Mouse (Mus musculus): ENCODE measurements around the gene Myo18a. TPM values are rescaled to one million over a fixed set of nuclear protein-coding genes. Genes with fewer than 3 reads are reported as not detected.

Myo18a gene
- polyA plus RNA-seq, 1 experiment, result 20.0 TPM

GRCm38 (mm10) chr11:77896820-77897805 lies 134.1 kb downstream of the Myo18a start:
- peaks cover 92% of the 10 kb centered on the region for H3K27me3 ChIP-seq (replicated peaks)
- H3K9me3 ChIP-seq, result peaks cover 6% of the 10 kb centered on the region
- H3K36me3 ChIP-seq (replicated peaks; ENCODE audit: low read length), result no peaks in the 10 kb centered on the region
- H3K4me3 ChIP-seq (replicated peaks), result no peak overlapping the region
- TF ChIP-seq FLI1 (IDR thresholded peaks at IDR 0.05; ENCODE audit: low read length), result no peak
- TF ChIP-seq GATA1 (IDR thresholded peaks at IDR 0.05; ENCODE audit: borderline replicate concordance, low read length), result no peak
- peaks cover 8% of the 10 kb centered on the region for H3K4me1 ChIP-seq

GRCm38 (mm10) chr11:77900187-77900586 lies 137.1 kb downstream of the Myo18a start:
- peaks cover 6% of the 10 kb centered on the region for H3K9me3 ChIP-seq

GRCm38 (mm10) chr11:77900696-77901095 lies 137.7 kb downstream of the Myo18a start:
- Histone ChIP-seq H3K36me3 (replicated peaks; ENCODE audit: low read length) (no peaks in the 10 kb centered on the region), H3K4me1 (no peaks in the 10 kb centered on the region; the same call in 1 of the 2 replicates), H3K9me3 (peaks cover 6% of the 10 kb centered on the region), H3K27me3 (replicated peaks) (peaks cover 90% of the 10 kb centered on the region), H3K4me3 (replicated peaks) (no peak overlapping the region)
- TF ChIP-seq FLI1 (IDR thresholded peaks at IDR 0.05; ENCODE audit: low read length), result no peak
- no peak for TF ChIP-seq GATA1 (IDR thresholded peaks at IDR 0.05; ENCODE audit: borderline replicate concordance, low read length)

More at GRCm38 (mm10) chr11:77900187-77900586, 137.1 kb downstream of the Myo18a start:
- Histone ChIP-seq H3K27me3 (replicated peaks) (peaks cover 91% of the 10 kb centered on the region), H3K36me3 (replicated peaks; ENCODE audit: low read length) (no peaks in the 10 kb centered on the region), H3K4me3 (replicated peaks) (no peak overlapping the region), H3K4me1 (no peaks in the 10 kb centered on the region; the same call in 1 of the 2 replicates)
- TF ChIP-seq FLI1 (IDR thresholded peaks at IDR 0.05; ENCODE audit: low read length) (no peak), GATA1 (IDR thresholded peaks at IDR 0.05; ENCODE audit: borderline replicate concordance, low read length) (no peak)

GRCm38 (mm10) chr11:77901366-77901765 lies 138.3 kb downstream of the Myo18a start:
- Histone ChIP-seq H3K9me3 (peaks cover 6% of the 10 kb centered on the region), H3K27me3 (replicated peaks) (peaks cover 87% of the 10 kb centered on the region), H3K4me1 (no peaks in the 10 kb centered on the region; the same call in 1 of the 2 replicates), H3K4me3 (replicated peaks) (no peak overlapping the region), H3K36me3 (replicated peaks; ENCODE audit: low read length) (no peaks in the 10 kb centered on the region)
- TF ChIP-seq FLI1 (IDR thresholded peaks at IDR 0.05; ENCODE audit: low read length) (no peak), GATA1 (IDR thresholded peaks at IDR 0.05; ENCODE audit: borderline replicate concordance, low read length) (no peak)

GRCm38 (mm10) chr11:77901775-77902355 lies 138.8 kb downstream of the Myo18a start:
- peaks cover 6% of the 10 kb centered on the region for H3K9me3 ChIP-seq
- H3K4me3 ChIP-seq (replicated peaks), result no peak overlapping the region
- H3K4me1 ChIP-seq, result no peaks in the 10 kb centered on the region; the same call in 1 of the 2 replicates
- peaks cover 85% of the 10 kb centered on the region for H3K27me3 ChIP-seq (replicated peaks)
- TF ChIP-seq GATA1 (IDR thresholded peaks at IDR 0.05; ENCODE audit: borderline replicate concordance, low read length) (no peak), FLI1 (IDR thresholded peaks at IDR 0.05; ENCODE audit: low read length) (no peak)
- H3K36me3 ChIP-seq (replicated peaks; ENCODE audit: low read length), result no peaks in the 10 kb centered on the region

GRCm38 (mm10) chr11:77903761-77904160 lies 140.7 kb downstream of the Myo18a start:
- peaks cover 84% of the 10 kb centered on the region for H3K27me3 ChIP-seq (replicated peaks)
- H3K4me3 ChIP-seq (replicated peaks), result no peak overlapping the region
- TF ChIP-seq FLI1 (IDR thresholded peaks at IDR 0.05; ENCODE audit: low read length) (no peak), GATA1 (IDR thresholded peaks at IDR 0.05; ENCODE audit: borderline replicate concordance, low read length) (no peak)
- no peaks in the 10 kb centered on the region for H3K36me3 ChIP-seq (replicated peaks; ENCODE audit: low read length)
- H3K4me1 ChIP-seq, result no peaks in the 10 kb centered on the region
- H3K9me3 ChIP-seq, result peaks cover 6% of the 10 kb centered on the region

GRCm38 (mm10) chr11:77904707-77905106 lies 141.7 kb downstream of the Myo18a start:
- H3K9me3 ChIP-seq, result peaks cover 4% of the 10 kb centered on the region
- no peaks in the 10 kb centered on the region for H3K36me3 ChIP-seq (replicated peaks; ENCODE audit: low read length)
- H3K4me1 ChIP-seq, result no peaks in the 10 kb centered on the region
- TF ChIP-seq FLI1 (IDR thresholded peaks at IDR 0.05; ENCODE audit: low read length) (no peak), GATA1 (IDR thresholded peaks at IDR 0.05; ENCODE audit: borderline replicate concordance, low read length) (no peak)
- H3K4me3 ChIP-seq (replicated peaks), result no peak overlapping the region
- H3K27me3 ChIP-seq (replicated peaks), result peaks cover 81% of the 10 kb centered on the region

GRCm38 (mm10) chr11:77906097-77906687 lies 143.1 kb downstream of the Myo18a start:
- no peaks in the 10 kb centered on the region for H3K9me3 ChIP-seq
- no peak overlapping the region for H3K4me3 ChIP-seq (replicated peaks)
- peaks cover 82% of the 10 kb centered on the region for H3K27me3 ChIP-seq (replicated peaks)
- no peak for TF ChIP-seq GATA1 (IDR thresholded peaks at IDR 0.05; ENCODE audit: borderline replicate concordance, low read length)
- no peak for TF ChIP-seq FLI1 (IDR thresholded peaks at IDR 0.05; ENCODE audit: low read length)
- no peaks in the 10 kb centered on the region for H3K4me1 ChIP-seq
- no peaks in the 10 kb centered on the region for H3K36me3 ChIP-seq (replicated peaks; ENCODE audit: low read length)

GRCm38 (mm10) chr11:77906747-77907174 lies 143.7 kb downstream of the Myo18a start:
- Histone ChIP-seq H3K36me3 (replicated peaks; ENCODE audit: low read length) (no peaks in the 10 kb centered on the region), H3K27me3 (replicated peaks) (peaks cover 78% of the 10 kb centered on the region), H3K9me3 (no peaks in the 10 kb centered on the region), H3K4me1 (no peaks in the 10 kb centered on the region), H3K4me3 (replicated peaks) (no peak overlapping the region)
- TF ChIP-seq GATA1 (IDR thresholded peaks at IDR 0.05; ENCODE audit: borderline replicate concordance, low read length) (no peak), FLI1 (IDR thresholded peaks at IDR 0.05; ENCODE audit: low read length) (no peak)
